Mouse (Mus musculus) stomach, postnatal 0 days (tissue): Measurements from ENCODE around the gene Plcl1.

Experiments
- CTCF ChIP-seq: IDR thresholded peaks from 2 replicates; pipeline ENCODE4 v1.5.1; 2016; ENCODE audit warnings: antibody characterized with exemption, low read depth, mild to moderate bottlenecking, moderate library complexity
- EP300 ChIP-seq: optimal IDR thresholded peaks from 2 replicates; pipeline ENCODE3; 2016; ENCODE audit warnings: antibody characterized with exemption

- TF ChIP-seq CTCF (peak; percentile 51), EP300 (no peak)
Observed at GRCm38 (mm10) chr1:55447661-55448060, 41.9 kb downstream of the Plcl1 start.
